Mouse (Mus musculus) spleen, adult 2 months (tissue): Measurements from ENCODE around the gene Cul1. TPM values are rescaled to one million over a fixed set of nuclear protein-coding genes. Genes with fewer than 3 reads are reported as not detected.

Experiments used
- DNase-seq, 2 experiments: peaks; one replicate each; pipeline versions ENCODE4 v3.0.0 to v3.0.0-alpha.2; 2012 to 2021; ENCODE audit warnings: low spot score in 2 of 2, low read depth in 1 of 2
- H3K27ac ChIP-seq: fragments of 200-500 bp; 2 replicates; pipeline ENCODE4 v1.5.1; 2012; ENCODE audit warnings: low read length, inconsistent platforms; ENCODE audit not compliant: insufficient read depth
- H3K27me3 ChIP-seq: fragments of 200-500 bp; 2 replicates; pipeline ENCODE4 v1.6.1; 2012; ENCODE audit warnings: mild to moderate bottlenecking, moderate library complexity, low read length, inconsistent platforms; ENCODE audit not compliant: control insufficient read depth, insufficient read depth
- H3K36me3 ChIP-seq: fragments of 200-500 bp; 2 replicates; pipeline ENCODE4 v1.6.1; 2012; ENCODE audit warnings: mild to moderate bottlenecking, low read length, inconsistent platforms; ENCODE audit not compliant: control insufficient read depth, insufficient read depth
- H3K4me1 ChIP-seq: fragments of 200-500 bp; 2 replicates; pipeline ENCODE4 v1.6.1; 2011; ENCODE audit warnings: inconsistent platforms; ENCODE audit not compliant: control insufficient read depth, insufficient read depth, insufficient read length
- H3K4me3 ChIP-seq: fragments of 200-500 bp; 2 replicates; pipeline ENCODE4 v1.5.1; 2011; ENCODE audit warnings: mild to moderate bottlenecking, inconsistent platforms; ENCODE audit not compliant: insufficient read depth, insufficient read length; ENCODE audit errors: extremely low read depth
- CTCF ChIP-seq: fragments of 200-500 bp; IDR thresholded peaks from 2 replicates; pipeline ENCODE4 v1.5.1; 2011; ENCODE audit warnings: mild to moderate bottlenecking, inconsistent platforms; ENCODE audit not compliant: insufficient read depth, insufficient read length, insufficient replicate concordance; ENCODE audit errors: extremely low read depth
- POLR2A ChIP-seq: fragments of 200-500 bp; IDR thresholded peaks from 2 replicates; pipeline ENCODE4 v1.6.1; 2011; ENCODE audit warnings: low read depth, low read length, inconsistent platforms
- WGBS: fragments of 180-500 bp; shearing (Covaris S2); methylation state at CpG from one replicate; pipeline ENCODE4 v1.1.7; 2018; 5-methylcytosine and 5-hydroxymethylcytosine counted together
- polyA plus RNA-seq: library from polyadenylated mRNA; depleted of rRNA; stranded (reverse); fragments of >200 nt; gene quantifications from 2 replicates; pipeline ENCODE4 v1.2.3, GENCODE M21; 2012; rRNA removed

Cul1 gene
- 9.2 and 11.1 TPM in 2 replicates for polyA plus RNA-seq

DNA sequence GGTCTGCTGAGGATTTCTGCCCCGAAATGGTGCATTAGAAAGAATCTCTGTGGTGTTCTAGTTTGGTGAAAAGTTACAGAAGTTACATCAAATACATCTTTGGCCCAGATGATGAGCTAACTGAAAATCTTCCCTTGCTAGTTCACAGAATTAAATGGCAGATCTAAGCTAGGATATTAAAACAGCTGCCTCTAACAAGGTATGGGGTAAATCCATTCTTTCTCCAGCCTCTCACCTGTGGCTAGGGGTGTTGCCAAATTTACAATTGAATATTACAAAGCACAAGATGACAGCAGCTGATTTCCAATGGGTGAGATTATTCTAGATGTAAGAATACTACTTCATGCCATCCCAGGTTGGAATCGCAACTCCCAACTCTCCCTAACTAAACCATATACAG, at the start of gene Cul1:
Cul1 (plus strand) TSS at position 301 of the 400 bp plus-strand sequence.
- Histone ChIP-seq H3K27ac (peak within 1 kb of the TSS; percentile 96), H3K4me1 (peaks cover 3% of the 10 kb centered on the region), H3K4me3 (peak within 1 kb of the TSS; percentile 82), H3K27me3 (no peaks in the 10 kb centered on the region), H3K36me3 (no peaks in the 10 kb centered on the region)
- WGBS: 44% methylated on average over 2 of the region's 2 CpGs
- TF ChIP-seq CTCF: no peak
- TF ChIP-seq POLR2A: no peak
- DNase-seq: no peak

DNA sequence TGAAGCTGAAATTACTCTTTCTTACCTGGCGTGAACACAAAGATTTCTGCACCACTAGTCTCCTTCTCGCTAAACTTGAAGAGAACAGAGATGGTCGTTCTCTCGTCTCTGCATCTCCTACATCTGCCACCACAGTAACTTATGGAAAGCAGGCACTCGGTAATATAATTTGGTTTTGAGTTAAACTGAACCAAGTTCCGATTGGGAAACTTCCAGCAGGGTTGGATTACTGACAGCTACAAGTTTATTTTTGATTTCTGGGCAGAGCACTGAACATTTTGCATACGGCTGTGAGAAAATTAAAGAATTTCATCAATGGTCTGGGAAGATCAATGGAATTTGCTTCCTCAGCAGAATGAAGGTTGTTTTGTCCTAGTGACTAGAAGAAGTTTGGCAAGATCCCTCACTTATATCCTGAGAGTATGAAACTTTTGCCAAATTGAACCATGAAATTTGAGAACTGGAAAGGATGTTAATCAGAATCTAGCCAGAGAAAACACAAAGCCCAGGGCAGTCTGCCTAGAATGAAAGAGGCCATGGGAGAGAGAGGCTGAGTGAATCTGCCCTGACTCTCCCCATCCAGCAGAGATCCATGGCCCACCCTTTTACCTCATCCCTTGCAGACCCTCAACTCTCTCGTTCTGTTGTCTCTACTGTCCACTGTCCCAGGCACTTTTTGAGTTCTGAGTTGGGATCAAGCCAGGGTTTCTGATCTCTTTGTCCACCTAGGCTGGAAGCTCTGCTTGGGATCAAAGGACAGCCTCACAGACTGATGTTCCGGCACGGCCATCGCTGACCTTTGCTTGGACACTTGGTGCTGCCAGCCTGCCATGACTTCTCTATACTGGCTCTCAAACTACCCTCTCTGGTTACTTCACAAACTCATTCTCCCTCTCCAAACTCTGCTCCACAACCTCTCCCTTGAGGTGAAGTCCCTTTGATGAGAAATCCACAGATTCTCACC, 48.5 kb upstream of the Cul1 start:
- Histone ChIP-seq H3K4me1 (no peaks in the 10 kb centered on the region), H3K27me3 (no peaks in the 10 kb centered on the region), H3K4me3 (no peak overlapping the region), H3K36me3 (no peaks in the 10 kb centered on the region), H3K27ac (no peak overlapping the region)
- WGBS: 88% methylated on average over 11 of the region's 11 CpGs
- DNase-seq: no peak
- no peak for TF ChIP-seq POLR2A
- no peak for TF ChIP-seq CTCF

DNA sequence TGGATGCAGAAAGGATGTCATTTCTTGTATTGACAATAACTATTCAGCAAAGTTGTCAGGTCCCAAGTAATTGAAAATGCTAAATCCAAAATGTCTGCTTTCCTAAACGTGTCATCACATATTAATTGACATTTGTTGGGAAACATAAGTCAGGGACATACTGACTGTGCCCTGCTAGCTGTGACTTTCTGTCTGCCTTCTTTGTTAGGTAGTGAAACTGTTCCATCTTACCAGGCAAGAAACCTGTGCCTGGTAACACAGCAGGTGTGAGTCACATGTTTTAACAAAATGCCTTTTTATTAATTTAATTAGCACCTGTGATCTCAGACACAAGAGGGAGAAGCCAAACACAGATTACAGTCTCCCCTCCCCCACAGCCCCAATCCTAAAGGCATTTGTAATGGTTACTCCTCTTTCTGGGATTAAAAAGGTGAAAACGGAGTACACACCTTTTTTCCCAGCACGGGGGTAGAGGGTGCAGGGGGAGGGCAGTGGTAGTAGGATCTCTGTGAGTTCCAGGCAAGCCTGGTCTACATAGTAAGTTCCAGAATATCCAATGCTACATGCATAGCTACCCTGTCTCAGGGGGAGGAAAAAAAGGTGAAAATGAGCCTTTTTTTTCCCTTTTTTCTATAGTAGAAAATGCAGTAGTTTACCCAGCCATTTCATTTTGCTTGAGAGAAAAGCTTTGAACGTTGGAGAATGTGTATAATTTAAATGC, 40.2 kb upstream of the Cul1 start:
- WGBS: 59% methylated on average over 4 of the region's 4 CpGs
- no peaks in the 10 kb centered on the region for H3K4me1 ChIP-seq
- H3K4me3 ChIP-seq: no peak overlapping the region
- TF ChIP-seq CTCF: no peak
- DNase-seq: no peak
- H3K27ac ChIP-seq: no peak overlapping the region
- H3K36me3 ChIP-seq: no peaks in the 10 kb centered on the region
- H3K27me3 ChIP-seq: no peaks in the 10 kb centered on the region

DNA sequence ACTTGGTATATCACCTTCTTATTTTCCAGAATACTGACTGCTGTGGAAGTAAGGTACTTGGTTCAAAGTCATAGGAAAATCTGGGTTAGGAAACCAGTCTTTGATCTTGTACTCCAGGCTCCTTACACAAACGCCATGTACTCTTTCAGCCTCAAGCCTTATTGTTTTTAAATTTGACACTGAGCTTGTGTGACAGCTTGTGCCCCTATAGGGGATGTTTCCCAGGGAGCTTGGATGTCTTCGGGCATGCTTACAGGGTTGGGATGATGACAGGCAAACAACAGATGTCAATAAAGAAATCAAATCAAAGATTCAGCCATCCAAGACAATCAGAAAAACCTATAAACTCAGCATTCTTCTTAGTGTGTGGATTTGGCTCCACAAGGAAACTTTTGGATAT, 39.5 kb upstream of the Cul1 start:
- Histone ChIP-seq H3K4me1 (no peaks in the 10 kb centered on the region), H3K27ac (no peak overlapping the region), H3K36me3 (no peaks in the 10 kb centered on the region), H3K4me3 (no peak overlapping the region), H3K27me3 (no peaks in the 10 kb centered on the region)
- DNase-seq: no peak
- TF ChIP-seq CTCF (no peak), POLR2A (no peak)
- 80% methylated on average over 2 of the region's 2 CpGs for WGBS

DNA sequence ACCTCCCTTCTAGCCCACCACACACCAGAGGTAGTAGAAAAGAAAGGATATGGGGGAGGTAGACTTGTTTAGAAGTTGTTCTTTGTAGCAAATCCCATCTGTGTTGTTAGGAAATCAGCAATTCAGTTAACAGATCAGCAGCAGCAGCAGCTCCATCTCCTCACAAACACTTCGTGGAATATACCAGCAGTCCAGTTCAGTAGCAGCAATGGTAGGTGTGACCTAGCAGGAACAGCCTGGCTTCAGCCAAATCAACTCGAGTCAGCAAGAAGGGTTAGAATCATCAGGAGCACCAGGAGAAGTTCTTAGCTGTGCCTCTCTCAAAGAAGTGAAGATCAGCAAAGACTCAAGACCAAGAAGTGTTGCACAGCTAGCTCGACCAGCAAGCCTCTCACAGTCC, 34.5 kb upstream of the Cul1 start:
- Histone ChIP-seq H3K27ac (no peak overlapping the region), H3K4me3 (no peak overlapping the region), H3K4me1 (no peaks in the 10 kb centered on the region), H3K27me3 (no peaks in the 10 kb centered on the region), H3K36me3 (no peaks in the 10 kb centered on the region)
- TF ChIP-seq POLR2A (no peak), CTCF (no peak)
- no peak for DNase-seq
- WGBS: 77% methylated on average over 3 of the region's 3 CpGs

DNA sequence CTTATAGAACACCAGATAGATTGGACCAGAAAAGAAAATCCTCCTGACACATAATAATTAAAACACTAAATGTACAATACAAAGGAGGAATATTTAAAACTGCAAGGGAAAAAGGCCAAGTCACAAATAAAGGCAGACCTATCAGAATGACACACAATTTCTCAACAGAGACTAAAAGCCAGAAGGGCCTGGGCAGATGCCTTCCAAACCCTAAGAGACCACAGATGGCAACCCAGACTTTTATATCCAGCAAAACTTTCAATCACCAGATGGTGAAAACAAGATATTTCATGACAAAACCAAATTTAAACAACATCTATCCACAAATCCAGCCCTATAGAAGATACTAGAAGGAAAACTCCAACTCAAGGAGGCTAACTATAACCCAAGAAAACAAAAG, 33.0 kb upstream of the Cul1 start:
- DNase-seq: no peak
- Histone ChIP-seq H3K27ac (no peak overlapping the region), H3K36me3 (no peaks in the 10 kb centered on the region), H3K4me1 (no peaks in the 10 kb centered on the region), H3K27me3 (no peaks in the 10 kb centered on the region), H3K4me3 (no peak overlapping the region)
- no peak for TF ChIP-seq CTCF
- no peak for TF ChIP-seq POLR2A

DNA sequence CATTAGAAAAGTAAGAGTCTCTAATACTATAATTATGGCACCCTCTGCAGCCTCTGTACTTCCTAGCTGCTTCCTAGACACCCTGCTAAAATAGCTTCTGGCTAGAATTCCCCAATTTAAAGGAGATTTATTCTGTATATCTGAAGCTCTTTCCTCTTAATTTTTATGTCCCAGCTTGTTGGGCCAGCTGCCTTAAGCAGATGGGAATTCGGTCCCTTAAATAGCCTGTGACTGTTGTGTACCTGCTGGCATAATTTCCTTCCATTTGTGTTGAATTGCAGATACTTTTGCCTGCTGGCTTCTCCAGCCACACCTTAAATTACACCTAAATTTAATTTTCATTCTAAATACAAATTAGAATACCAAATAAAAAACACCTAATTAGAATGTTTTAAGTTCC, 32.0 kb upstream of the Cul1 start:
- H3K27me3 ChIP-seq: no peaks in the 10 kb centered on the region
- no peak for DNase-seq
- no peaks in the 10 kb centered on the region for H3K4me1 ChIP-seq
- TF ChIP-seq CTCF (no peak), POLR2A (no peak)
- H3K4me3 ChIP-seq: no peak overlapping the region
- WGBS: 86% methylated on average over 1 of the region's 1 CpGs
- no peak overlapping the region for H3K27ac ChIP-seq
- H3K36me3 ChIP-seq: no peaks in the 10 kb centered on the region
